Mouse (Mus musculus) kidney, postnatal 14 days (tissue): ENCODE measurements around the gene Mkrn3.

Experiments
- DNase-seq: peaks from one replicate; pipeline ENCODE4 v3.0.0; 2022; ENCODE audit warnings: mixed read lengths

The Mkrn3 gene

GRCm38 (mm10) chr7:62377313-62377712, 42.6 kb downstream of the Mkrn3 start:
- no peak for DNase-seq

- DNase-seq, result no peak
These were observed 43.2 kb downstream of the Mkrn3 start, which contains the start of gene Magel2 for GRCm38 (mm10) chr7:62376510-62377304. TSS of gene Magel2 (plus strand) at chr7:62377010.

- DNase-seq, result no peak
These were observed 44.3 kb downstream of the Mkrn3 start for GRCm38 (mm10) chr7:62375658-62376057.
